Mouse (Mus musculus): ENCODE data around the gene Rims3. TPM values are rescaled to one million over a fixed set of nuclear protein-coding genes. Genes with fewer than 3 reads are reported as not detected.

Rims3 gene
- total RNA-seq, 2 experiments from 2014 or later: 175 to 181 TPM

DNA sequence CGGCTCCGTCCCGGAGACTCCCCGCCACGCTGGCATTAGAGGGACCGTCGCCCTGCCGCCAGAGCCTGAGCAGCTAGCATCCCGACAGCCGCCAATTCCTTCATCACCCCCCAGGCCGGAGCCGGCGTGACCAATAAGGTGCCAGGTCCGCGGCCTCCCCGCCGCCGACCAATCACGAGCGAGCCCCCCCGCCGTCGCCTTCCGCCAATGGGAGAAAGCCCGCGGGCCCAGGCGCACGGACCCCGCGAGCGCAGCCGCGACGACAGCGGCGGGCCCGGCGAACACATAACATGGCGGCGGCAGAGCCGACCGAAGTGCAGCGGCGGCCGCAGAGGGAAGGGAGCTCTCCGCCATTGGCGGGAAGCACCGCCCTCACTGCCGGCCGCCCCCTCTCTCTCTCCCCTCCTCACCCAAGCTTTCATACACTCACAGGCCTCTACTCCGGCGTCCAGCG is 29.5 kb upstream of the Rims3 start:
- peak overlapping the region; percentile 100 for H3K27ac ChIP-seq
- intact Hi-C loops (cut with DNase I): no loop called here
- DNase-seq (ENCODE audit: extremely low spot score in 1 of 2, low spot score in 2 of 2): peak; percentile 95 to 96
- peak overlapping the region; percentile 90 for H3K4me3 ChIP-seq
- TF ChIP-seq CTCF (IDR thresholded peaks at IDR 0.05): no peak; the same call in 1 of the 2 replicates

DNA sequence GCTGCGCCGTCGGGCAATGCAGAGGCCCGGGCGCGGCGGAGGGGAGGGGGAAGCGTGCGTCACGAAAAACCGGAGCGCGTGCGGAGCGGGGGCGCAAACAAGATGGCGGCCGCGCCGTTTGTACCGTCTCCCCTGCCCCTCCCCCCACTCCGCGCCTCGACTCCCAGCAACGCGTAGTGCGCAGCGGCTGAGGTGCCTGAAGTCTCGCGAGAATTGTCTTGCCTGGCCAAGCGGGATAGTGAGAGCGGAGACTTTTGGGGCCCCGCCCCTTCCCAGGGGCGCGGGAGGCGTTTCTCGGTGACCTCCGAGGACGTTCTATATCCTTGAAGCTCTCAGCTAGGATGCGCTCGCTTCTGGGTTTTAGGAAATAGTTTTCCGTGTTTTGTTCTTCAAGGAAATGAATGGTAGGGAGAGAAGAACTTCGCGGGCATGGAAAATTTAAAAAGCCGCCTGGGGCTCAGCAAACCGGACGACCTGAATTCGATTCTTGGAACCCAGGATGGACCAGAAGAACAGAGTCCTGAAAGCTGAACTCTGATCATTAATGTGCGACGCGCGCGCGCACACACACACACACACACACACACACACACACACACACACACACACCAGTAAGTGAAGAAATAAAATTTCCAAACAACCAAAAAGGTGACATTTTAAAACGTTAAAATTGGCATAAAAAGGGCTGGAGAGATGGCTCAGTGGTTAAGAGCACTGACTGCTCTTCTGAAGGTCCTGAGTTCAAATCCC is 28.9 kb upstream of the Rims3 start:
- no peak for TF ChIP-seq CTCF (IDR thresholded peaks at IDR 0.05)
- peak overlapping the region; percentile 90 for H3K4me3 ChIP-seq
- intact Hi-C loops (cut with DNase I): no loop called here
- H3K27ac ChIP-seq: peak overlapping the region; percentile 100
- peak; percentile 97 for DNase-seq (ENCODE audit: extremely low spot score in 1 of 2, low spot score in 2 of 2)

DNA sequence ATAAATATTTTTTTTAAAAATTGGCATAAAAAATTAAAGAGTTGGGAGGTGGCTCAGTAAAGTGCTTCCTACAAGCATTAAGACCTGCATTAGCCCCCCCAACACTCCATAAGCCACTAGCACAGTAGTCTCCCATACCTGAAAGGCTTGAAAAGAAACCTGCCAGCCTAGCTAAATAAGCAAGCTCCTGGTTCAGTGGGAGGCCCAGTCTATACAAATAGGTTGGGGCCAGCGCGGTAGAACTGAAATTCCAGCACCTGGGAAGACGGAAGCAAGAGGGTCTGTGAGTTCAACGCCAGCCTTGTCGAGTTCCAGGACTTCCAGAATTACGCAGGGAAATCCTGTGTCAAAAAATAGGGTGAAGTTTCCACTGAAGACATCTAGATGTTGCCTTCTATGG is 28.2 kb upstream of the Rims3 start:
- Histone ChIP-seq H3K4me3 (no peak overlapping the region), H3K27ac (no peak overlapping the region)
- intact Hi-C loops (cut with DNase I): no loop called here
- TF ChIP-seq CTCF (IDR thresholded peaks at IDR 0.05): no peak
- DNase-seq (ENCODE audit: extremely low spot score in 1 of 2, low spot score in 2 of 2): no peak

DNA sequence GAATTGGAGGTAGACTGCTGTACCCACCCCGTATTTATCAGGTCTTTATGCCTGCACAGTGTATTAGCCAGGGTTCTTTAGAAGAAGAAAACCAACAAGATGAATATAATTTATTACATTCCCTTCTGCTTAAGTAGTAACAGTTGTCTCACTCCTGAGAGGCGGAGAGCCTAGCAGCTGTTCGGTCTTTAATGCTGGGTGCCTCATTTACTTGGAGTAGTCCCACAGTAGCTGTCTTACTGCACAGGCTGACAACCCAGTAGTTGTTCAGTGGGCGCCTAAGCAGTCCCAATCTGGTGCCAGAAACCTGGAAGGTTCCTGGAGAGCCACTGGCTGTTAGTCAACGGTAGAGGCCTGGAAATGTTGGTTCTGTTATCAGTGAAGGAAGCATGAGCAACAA is 23.8 kb upstream of the Rims3 start:
- H3K27ac ChIP-seq: no peak overlapping the region
- H3K4me3 ChIP-seq: no peak overlapping the region
- no peak for TF ChIP-seq CTCF (IDR thresholded peaks at IDR 0.05)
- no peak for DNase-seq (ENCODE audit: extremely low spot score in 1 of 2, low spot score in 2 of 2)
- intact Hi-C loops (cut with DNase I): no loop called here

DNA sequence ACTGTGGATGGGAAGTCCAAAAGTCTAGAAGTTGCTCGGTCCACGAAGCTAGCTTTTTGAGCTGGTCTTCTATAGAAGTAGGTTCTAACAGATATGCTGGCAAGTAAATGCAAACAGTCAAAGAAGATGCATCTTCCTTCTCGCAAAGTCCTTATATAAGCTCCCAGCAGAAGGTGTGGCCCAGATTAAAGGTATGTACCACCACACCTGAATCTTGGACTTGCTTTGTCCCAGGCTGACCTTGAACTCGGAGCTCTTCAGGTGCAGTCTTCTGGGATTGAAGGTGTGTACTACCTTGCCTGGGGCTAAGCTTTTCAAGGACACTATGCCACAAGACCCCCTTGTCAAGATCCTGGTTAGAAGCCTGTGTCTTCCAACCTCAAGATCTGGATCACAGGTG is 23.1 kb upstream of the Rims3 start, which contains the start of gene Nfyc:
TSS of gene Nfyc (minus strand) at position 101 of the 400 bp plus-strand sequence.
- H3K27ac ChIP-seq: no peak within 1 kb of the TSS
- no peak for TF ChIP-seq CTCF (IDR thresholded peaks at IDR 0.05)
- no peak for DNase-seq (ENCODE audit: extremely low spot score in 1 of 2, low spot score in 2 of 2)
- no peak within 1 kb of the TSS for H3K4me3 ChIP-seq
- intact Hi-C loops (cut with DNase I): no loop called here

DNA sequence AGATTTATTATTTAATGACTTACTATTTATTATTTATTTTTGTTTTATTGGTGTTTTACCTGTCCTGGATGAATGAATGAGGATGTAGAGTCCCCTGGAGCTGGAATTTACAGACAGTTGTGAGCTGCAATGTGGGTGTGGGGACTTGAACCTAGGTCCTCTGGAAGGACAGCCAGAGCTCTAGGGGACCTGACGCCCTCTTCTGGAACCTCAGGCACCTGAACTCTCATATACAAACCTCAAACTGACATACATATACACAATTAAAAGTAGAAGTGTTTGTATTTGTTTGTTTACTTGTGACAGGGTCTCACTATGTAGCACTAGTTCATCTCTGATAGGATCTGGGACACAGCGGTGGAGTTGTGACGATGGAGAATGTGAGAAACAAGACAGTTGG is 13.3 kb upstream of the Rims3 start:
- DNase-seq (ENCODE audit: extremely low spot score in 1 of 2, low spot score in 2 of 2): no peak
- H3K27ac ChIP-seq: no peak overlapping the region
- TF ChIP-seq CTCF (IDR thresholded peaks at IDR 0.05): no peak
- H3K4me3 ChIP-seq: no peak overlapping the region
- intact Hi-C loops (cut with DNase I): no loop called here

DNA sequence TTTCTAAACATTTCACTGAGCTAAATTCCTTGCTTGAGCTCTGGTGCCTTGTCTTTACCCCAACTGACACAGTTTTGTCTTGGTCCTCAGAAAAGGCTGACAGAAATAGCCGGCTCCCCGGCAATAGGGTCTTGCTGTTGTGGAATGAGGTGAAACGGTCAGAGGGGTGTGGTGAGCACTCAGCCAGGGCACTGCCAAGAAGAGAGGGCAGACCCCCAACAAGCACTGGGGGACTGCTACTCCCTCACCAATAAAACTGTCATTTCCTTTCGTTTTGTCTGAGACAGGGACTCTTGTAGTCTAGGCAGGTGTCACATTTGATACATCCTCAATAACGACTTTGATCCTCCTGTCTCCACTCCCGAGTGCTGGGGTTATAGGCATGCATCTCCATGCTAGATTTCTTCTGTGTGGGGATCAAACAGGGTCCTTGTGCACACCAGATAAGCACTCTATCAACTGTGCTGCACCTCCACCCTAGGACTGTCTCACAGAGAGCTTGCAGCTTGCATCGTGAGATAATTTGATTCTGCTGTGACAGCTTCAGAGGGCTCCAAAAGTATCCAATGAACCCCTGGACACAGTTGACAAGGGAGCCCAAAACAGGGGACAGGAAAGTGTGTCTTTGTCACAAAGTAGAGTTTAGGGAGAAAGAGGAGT is 10.1 kb upstream of the Rims3 start:
- no peak for DNase-seq (ENCODE audit: extremely low spot score in 1 of 2, low spot score in 2 of 2)
- intact Hi-C loops (cut with DNase I): no loop called here

DNA sequence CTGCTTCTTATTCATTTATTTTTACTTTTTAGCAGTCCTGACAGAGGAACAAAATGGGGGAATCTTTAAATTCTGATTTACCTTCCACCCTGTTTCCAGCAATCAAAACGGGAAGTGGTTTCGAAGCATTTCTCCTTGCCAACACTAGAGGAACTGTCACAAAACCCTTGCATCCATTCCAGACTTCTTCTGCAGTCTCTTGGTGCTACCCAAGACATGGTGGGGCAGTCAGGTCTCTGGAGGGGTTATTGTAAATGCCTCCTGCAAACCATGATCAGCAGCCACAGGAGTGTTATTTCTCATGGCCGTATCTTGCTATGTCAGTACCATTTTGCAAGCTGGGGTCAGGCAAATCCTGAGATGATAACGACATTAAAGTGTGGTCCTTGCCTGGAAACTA is 9.5 kb upstream of the Rims3 start:
- intact Hi-C loops (cut with DNase I): no loop called here
- DNase-seq (ENCODE audit: extremely low spot score in 1 of 2, low spot score in 2 of 2): no peak
- Histone ChIP-seq H3K27ac (no peak overlapping the region), H3K4me3 (no peak overlapping the region)
- TF ChIP-seq CTCF (IDR thresholded peaks at IDR 0.05): no peak; the same call in 1 of the 2 replicates

More for the DNA sequence above, 10.1 kb upstream of the Rims3 start:
- no peak overlapping the region for H3K27ac ChIP-seq
- TF ChIP-seq CTCF (IDR thresholded peaks at IDR 0.05): no peak
- H3K4me3 ChIP-seq: no peak overlapping the region

DNA sequence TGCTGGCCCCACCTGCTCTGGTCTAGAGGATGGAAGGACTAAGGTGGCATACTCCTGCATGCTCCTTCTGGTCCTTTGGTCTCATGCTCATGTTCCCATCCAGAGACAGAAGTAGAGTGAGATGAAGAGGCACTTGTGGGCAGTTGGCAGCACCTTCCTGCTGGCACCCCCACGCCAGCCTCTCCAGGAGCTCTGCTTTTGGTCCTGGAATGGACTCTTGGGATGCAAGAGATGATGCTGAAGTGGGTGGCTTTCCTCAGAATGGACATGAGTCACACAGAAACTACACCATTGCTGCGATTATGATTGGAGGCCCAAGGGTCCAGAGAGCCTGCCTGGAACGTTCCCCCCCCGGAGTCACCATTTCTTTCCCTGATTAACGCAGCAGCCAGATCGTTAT is 5.7 kb upstream of the Rims3 start:
- no peak for DNase-seq (ENCODE audit: extremely low spot score in 1 of 2, low spot score in 2 of 2)

DNA sequence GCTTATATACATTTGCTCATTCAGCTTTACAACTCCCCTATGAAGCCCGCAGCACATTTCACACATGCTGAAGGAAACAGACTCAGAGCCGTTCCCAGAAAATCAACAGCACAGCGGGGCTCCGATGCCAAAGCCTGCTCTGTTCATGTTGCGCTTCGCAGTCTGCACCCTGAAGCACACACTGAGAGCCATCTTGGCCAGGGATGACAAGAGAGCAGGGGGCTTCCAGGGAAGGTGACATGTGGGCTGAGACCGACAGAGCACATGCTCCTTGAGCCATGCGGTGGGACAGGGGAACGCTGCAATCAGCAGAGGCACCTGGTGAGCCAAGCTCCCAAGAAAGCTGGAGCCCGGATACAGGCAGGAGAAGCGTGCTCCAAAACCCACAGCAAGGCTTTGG is 5.2 kb upstream of the Rims3 start:
- intact Hi-C loops (cut with DNase I): no loop called here
- DNase-seq (ENCODE audit: extremely low spot score in 1 of 2, low spot score in 2 of 2): no peak
- TF ChIP-seq CTCF (IDR thresholded peaks at IDR 0.05): no peak
- Histone ChIP-seq H3K4me3 (no peak overlapping the region), H3K27ac (no peak overlapping the region)

More for the DNA sequence above, 5.7 kb upstream of the Rims3 start:
- H3K27ac ChIP-seq: no peak overlapping the region
- intact Hi-C loops (cut with DNase I): no loop called here
- TF ChIP-seq CTCF (IDR thresholded peaks at IDR 0.05): no peak
- no peak overlapping the region for H3K4me3 ChIP-seq

DNA sequence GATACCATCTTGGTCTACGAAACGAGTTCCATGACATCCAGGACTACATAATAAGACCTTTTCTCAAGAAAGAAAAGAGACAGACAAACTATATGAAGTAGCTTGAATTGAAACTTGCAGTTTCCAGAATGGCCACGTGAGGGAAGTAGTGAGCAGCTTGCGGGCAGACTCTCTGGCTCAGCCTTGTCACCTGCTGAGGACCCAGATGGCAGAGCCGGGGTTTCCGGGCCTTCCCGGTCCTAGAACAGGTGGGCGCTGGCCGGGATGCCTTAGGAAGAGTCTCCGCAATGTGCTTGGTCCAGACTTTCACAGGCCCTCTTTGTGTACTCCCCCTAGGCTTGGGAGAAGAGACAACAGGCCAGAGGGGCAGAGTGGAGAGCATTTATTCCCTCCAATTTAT is 3.7 kb upstream of the Rims3 start:
- peak; percentile 90 for TF ChIP-seq CTCF (IDR thresholded peaks at IDR 0.05)
- H3K4me3 ChIP-seq: no peak overlapping the region
- H3K27ac ChIP-seq: no peak overlapping the region
- peak; percentile 63 to 81 for DNase-seq (ENCODE audit: extremely low spot score in 1 of 2, low spot score in 2 of 2)
- intact Hi-C loops (cut with DNase I): loop anchor here (1.0 kb wide), 2 partner anchors 36 to 59 kb away; no protein-coding TSS in a partner anchor

DNA sequence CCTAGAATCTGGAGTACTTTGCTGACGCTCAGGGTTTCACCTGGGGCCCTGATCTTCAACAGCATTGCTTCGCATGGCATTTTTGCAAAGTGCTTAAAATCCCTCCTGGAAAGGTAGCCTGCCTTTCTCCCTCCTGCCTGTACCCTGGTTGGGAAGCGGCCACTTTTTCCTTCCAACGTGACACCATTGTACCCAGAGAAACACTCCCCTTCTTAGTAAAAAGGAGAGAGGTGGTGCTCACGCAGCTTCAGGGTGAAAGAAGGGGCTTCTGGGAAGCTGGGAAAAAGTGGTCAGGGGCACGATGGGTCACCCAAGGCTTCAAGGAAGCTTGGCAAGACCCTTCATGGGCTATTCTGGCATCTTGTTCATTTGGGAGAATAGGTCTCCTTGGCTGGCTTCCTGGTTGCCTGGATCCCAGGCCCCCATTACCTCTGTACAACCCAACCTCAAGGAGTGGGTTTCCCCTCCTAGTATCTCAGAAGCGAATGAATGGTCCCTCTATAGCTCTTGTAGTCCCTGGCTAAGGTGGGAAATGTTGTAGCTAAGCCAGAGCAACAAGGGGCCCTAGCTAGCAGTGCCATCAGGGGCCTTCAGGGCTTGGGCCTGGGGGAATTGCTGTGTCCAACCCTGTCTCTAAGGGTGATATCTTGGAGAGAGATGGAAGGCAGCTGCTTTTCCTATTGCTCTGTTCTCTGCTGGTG is 894 bp downstream of the Rims3 start:
- H3K27ac ChIP-seq: peak overlapping the region; percentile 82

More for the DNA sequence above, 894 bp downstream of the Rims3 start:
- TF ChIP-seq CTCF (IDR thresholded peaks at IDR 0.05): no peak
- DNase-seq (ENCODE audit: extremely low spot score in 1 of 2, low spot score in 2 of 2): no peak
- H3K4me3 ChIP-seq: peak overlapping the region; percentile 72
- intact Hi-C loops (cut with DNase I): no loop called here
